Mouse (Mus musculus): Measurements from ENCODE around the gene Gde1. TPM values are rescaled to one million over a fixed set of nuclear protein-coding genes. Genes with fewer than 3 reads are reported as not detected.

Gde1 gene
- polyA plus RNA-seq, 1 experiment from 2014 or later = 64.9 TPM

DNA sequence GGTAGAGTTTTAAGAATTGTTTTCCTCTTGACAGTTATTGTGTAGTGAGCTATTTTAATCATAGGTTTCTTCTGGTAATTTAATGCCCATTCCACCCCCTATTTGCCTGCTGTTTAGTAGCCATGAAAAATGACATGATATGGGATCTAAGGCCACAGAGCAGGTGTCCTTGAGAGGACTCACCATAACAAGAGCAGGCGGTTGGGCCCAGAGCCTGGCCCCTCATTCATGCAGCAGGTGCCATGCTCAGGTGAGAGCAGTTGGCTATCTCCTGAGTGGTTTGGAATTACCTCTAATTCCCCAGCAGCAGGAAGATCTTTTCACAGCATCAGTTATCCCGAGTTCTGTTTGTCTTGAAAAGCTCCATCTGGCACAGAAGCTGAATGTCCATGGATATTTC lies 19.9 kb upstream of the Gde1 start:
- Histone ChIP-seq H3K4me3 (no peak overlapping the region), H3K27me3 (ENCODE audit: low read depth, poor library complexity, severe bottlenecking) (no peaks in the 10 kb centered on the region), H3K27ac (no peak overlapping the region), H3K36me3 (peaks cover 93% of the 10 kb centered on the region), H3K9me3 (replicated peaks) (no peaks in the 10 kb centered on the region), H3K4me1 (no peaks in the 10 kb centered on the region)
- DNase-seq (ENCODE audit: low spot score) = no peak
- WGBS = 88% methylated on average over 2 of the region's 2 CpGs

DNA sequence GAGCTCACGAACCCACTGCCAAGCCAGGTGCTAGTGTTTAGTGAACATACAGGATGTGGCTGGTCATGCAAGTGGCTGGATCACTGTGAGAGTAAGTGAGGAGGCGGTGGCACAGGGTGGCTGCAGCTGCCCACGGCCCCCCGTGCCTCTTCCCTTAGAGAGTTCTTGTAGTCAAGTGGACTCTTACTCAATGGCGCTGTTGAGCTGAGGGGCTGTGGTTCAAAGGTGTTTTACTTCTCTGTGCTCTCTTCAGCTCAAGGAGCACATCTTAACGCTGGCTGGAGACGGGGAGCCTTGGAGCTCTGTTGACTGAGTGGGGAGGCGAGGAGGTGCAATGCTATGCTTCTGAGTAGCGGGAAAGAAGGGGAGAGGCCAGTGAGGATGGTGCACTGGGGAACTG lies 18.3 kb upstream of the Gde1 start:
- WGBS = 93% methylated on average over 9 of the region's 9 CpGs
- Histone ChIP-seq H3K27ac (no peak overlapping the region), H3K4me3 (no peak overlapping the region), H3K36me3 (peaks cover 90% of the 10 kb centered on the region), H3K9me3 (replicated peaks) (no peaks in the 10 kb centered on the region), H3K4me1 (no peaks in the 10 kb centered on the region), H3K27me3 (ENCODE audit: low read depth, poor library complexity, severe bottlenecking) (no peaks in the 10 kb centered on the region)
- DNase-seq (ENCODE audit: low spot score) = no peak

DNA sequence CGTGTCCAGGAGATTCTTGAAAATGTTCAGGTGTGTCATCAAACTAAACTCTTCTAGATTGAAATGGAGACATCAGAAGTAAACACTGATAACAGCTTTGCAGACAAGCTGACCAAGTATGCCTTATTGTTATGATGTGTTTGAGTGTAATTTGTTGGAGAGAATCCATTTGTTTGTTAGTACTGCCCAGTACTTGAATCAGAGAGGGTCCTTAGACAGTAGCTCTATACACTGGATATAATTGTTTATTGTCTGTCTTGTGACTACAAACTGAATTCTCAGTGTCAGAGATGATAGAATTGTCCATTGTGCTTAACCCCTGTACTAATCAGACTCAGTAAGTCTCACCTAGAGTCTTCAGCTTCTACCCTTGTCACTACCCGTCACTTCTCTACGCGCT lies 12.5 kb upstream of the Gde1 start:
- 96% methylated on average over 4 of the region's 4 CpGs for WGBS
- Histone ChIP-seq H3K27ac (no peak overlapping the region), H3K4me1 (peaks cover 8% of the 10 kb centered on the region), H3K27me3 (ENCODE audit: low read depth, poor library complexity, severe bottlenecking) (no peaks in the 10 kb centered on the region), H3K4me3 (no peak overlapping the region), H3K36me3 (peaks cover 73% of the 10 kb centered on the region), H3K9me3 (replicated peaks) (no peaks in the 10 kb centered on the region)
- no peak for DNase-seq (ENCODE audit: low spot score)

DNA sequence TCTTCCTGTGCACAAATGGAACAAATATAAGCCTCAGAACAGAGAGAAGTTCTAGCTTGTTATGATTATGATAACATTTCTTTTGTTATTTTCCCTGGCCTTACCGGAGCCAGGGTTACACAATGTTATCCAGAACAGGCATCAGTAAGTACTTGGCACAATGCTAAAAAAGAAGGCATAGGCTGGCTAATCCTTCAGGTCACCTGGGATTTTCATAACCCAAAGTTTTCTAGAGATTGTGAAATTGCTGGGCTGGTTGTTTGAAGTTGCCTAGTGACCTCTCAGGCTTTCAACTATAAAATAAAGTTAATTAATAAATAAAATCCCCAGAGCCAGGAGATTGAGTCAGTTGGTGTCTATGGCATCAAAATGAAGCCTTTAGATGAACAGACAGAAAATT lies 9.3 kb upstream of the Gde1 start:
- Histone ChIP-seq H3K9me3 (replicated peaks) (no peaks in the 10 kb centered on the region), H3K4me1 (peaks cover 11% of the 10 kb centered on the region), H3K36me3 (peaks cover 43% of the 10 kb centered on the region), H3K4me3 (no peak overlapping the region), H3K27ac (no peak overlapping the region), H3K27me3 (ENCODE audit: low read depth, poor library complexity, severe bottlenecking) (no peaks in the 10 kb centered on the region)
- no peak for DNase-seq (ENCODE audit: low spot score)
- WGBS = 94% methylated on average over 1 of the region's 1 CpGs

DNA sequence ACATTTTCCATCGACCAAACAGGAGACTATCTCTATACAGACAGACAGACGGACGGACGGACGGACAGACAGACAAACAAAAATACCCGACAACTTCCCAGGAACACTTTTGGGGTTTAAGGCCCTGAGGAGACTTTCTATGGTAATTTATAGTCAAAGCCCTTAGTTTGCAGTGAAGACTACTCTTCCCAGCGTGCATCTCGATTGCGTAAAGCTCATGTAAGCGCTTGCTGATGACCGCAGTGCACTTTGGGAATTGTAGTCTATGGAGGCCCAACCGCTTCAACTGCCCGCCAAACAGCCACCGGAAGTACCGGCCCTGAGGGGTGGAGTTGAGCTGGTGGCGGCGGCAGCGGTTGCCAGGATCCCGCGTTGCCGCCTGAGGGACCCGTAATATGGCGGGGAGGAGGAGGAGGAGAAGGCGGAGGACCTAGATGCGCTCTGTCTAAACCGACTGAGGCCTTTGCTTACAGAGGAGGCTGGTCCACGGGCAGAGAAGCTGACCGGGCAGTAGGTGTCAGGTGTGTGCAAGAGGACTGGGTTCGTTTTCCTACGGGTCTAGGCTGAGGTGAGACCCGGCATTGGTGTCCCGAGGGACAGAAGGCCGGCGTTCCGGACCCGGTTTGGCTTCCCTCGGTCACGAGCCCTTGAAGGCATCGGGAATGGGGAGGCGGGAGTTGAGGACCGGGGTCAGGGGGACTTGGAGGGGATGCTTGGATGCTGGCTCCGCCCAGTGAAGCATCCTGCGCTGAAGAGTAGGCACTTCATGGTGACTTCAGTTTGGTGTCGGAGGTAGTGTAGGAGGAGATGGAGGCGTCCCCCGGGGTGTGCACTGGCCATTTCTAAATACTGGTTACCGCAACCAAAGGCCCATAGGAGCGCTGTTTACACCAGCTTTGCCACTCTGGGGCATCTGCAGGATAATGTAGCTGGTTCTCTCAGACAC lies 6.9 kb upstream of the Gde1 start, which contains the start of gene Ccp110:
Ccp110 (plus strand) TSS at position 325 of the 946 bp plus-strand sequence.
- under 1% methylated on average over 48 of the region's 48 CpGs for WGBS
- peak; percentile 92 for DNase-seq (ENCODE audit: low spot score)
- H3K9me3 ChIP-seq (replicated peaks) = no peaks in the 10 kb centered on the region
- peak within 1 kb of the TSS; percentile 83 for H3K27ac ChIP-seq
- no peaks in the 10 kb centered on the region for H3K27me3 ChIP-seq (ENCODE audit: low read depth, poor library complexity, severe bottlenecking)
- H3K36me3 ChIP-seq = peaks cover 25% of the 10 kb centered on the region
- H3K4me1 ChIP-seq = peaks cover 11% of the 10 kb centered on the region
- peak within 1 kb of the TSS; percentile 91 for H3K4me3 ChIP-seq

DNA sequence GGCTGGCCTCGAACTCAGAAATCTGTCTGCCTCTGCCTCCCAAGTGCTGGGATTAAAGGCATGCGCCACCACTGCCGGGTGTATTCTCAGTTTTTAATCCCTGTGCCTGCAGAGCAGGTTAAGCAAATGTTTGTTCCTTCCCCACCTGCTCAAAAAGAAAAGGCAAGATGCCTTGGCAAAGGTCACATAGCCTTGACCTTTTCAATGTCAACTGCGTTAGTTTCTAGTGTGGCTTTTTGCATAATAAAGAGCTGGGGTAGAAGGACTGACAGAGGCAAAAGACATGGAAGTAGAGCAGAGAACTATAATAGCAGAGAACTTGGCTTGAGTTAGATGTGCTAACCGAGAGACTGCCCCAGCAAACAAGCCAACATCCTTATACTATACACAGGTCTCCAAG lies 5.2 kb upstream of the Gde1 start:
- H3K27ac ChIP-seq = no peak overlapping the region
- 69% methylated on average over 5 of the region's 5 CpGs for WGBS

DNA sequence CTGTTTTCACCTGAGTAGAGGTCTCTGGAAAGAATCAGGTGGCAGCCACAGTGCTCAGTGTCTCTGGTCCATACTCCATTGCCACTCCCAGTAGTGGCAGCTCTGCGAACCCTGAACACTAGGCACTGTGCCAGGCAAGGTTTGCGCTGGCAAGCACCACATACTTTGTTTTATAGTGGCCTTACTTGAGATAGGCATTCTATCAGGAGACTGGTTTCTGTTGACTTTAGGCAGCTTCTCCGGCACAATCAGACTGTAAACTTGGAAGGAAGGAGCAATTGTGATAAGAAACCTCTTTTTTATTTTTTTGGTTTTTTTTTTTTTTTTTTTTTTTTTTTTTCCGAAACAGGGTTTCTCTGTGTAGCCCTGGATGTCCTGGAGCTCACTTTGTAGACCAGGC lies 2.4 kb upstream of the Gde1 start:
- H3K27me3 ChIP-seq (ENCODE audit: low read depth, poor library complexity, severe bottlenecking) = no peaks in the 10 kb centered on the region
- no peaks in the 10 kb centered on the region for H3K9me3 ChIP-seq (replicated peaks)
- WGBS = 82% methylated on average over 4 of the region's 4 CpGs
- no peak overlapping the region for H3K4me3 ChIP-seq
- no peak for DNase-seq (ENCODE audit: low spot score)
- H3K36me3 ChIP-seq = no peaks in the 10 kb centered on the region
- H3K27ac ChIP-seq = no peak overlapping the region
- peaks cover 27% of the 10 kb centered on the region for H3K4me1 ChIP-seq

More for the DNA sequence above, 5.2 kb upstream of the Gde1 start:
- no peaks in the 10 kb centered on the region for H3K27me3 ChIP-seq (ENCODE audit: low read depth, poor library complexity, severe bottlenecking)
- H3K36me3 ChIP-seq = peaks cover 14% of the 10 kb centered on the region
- peaks cover 16% of the 10 kb centered on the region for H3K4me1 ChIP-seq
- no peak for DNase-seq (ENCODE audit: low spot score)
- H3K9me3 ChIP-seq (replicated peaks) = no peaks in the 10 kb centered on the region
- no peak overlapping the region for H3K4me3 ChIP-seq

DNA sequence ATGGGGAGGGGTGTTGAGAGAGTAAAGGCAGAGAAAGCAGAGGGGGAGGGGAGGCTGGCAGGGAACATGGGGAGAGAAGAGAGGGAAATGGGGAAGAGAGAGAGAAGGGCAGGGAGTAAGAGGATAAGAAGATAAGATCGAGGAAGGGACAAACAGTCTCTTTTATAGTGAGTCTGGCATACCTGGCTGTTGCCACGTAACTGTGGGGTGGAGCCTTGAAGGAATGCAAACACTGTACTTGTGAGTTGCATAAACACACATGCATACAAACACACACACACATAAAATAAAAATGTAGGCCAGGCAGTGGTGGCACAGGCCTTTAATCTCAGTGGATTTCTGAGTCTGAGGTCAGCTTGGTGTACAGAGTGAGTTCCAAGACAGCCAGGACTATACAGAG lies 1.6 kb upstream of the Gde1 start:
- H3K36me3 ChIP-seq = no peaks in the 10 kb centered on the region
- peaks cover 25% of the 10 kb centered on the region for H3K4me1 ChIP-seq
- no peaks in the 10 kb centered on the region for H3K9me3 ChIP-seq (replicated peaks)
- H3K4me3 ChIP-seq = no peak overlapping the region
- H3K27me3 ChIP-seq (ENCODE audit: low read depth, poor library complexity, severe bottlenecking) = no peaks in the 10 kb centered on the region
- H3K27ac ChIP-seq = no peak overlapping the region
- DNase-seq (ENCODE audit: low spot score) = no peak
- 84% methylated on average over 2 of the region's 2 CpGs for WGBS

DNA sequence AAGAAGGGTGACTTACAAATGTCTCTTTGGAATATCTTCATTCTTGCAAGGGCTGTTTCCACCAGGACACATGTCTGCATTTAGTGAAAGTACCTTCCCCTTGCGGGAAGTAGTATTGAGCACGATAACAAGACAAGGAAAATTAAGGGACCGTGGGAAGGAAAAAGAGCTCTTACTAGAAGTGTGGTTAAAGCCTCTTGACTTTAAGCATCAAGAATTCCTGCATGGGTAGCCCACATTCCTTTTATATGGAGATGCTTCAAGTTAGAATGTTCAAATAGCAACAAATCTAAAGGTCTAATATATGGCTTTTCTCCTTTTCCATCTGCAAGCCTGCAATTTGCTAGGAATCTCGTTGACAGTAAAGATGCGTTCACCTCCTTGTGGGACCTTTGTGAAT lies 910 bp upstream of the Gde1 start:
- Histone ChIP-seq H3K4me3 (no peak overlapping the region), H3K27ac (no peak overlapping the region; the same call in 1 of the 2 replicates), H3K36me3 (no peaks in the 10 kb centered on the region; the same call in 1 of the 2 replicates), H3K4me1 (peaks cover 25% of the 10 kb centered on the region), H3K27me3 (ENCODE audit: low read depth, poor library complexity, severe bottlenecking) (no peaks in the 10 kb centered on the region), H3K9me3 (replicated peaks) (no peaks in the 10 kb centered on the region)
- 95% methylated on average over 5 of the region's 5 CpGs for WGBS
- DNase-seq (ENCODE audit: low spot score) = no peak

DNA sequence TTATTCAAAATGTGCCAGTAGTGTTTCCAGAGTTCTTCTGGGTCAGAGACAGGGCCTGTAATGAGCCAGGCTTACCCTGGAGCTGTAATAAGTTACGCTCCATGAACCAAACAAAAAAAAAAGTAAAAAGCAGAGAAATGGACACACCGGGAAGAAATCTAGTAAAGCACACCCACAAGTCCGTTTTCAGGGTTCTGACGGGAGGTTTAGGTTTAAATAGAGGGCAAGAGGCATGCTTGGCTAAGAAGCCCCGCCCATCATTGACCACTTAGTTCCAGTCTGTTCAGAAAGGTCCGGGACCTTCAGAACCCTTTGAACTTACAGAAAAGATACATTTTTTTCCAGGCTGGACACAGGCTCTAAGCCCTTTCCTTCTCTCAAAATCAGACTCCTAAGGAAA lies 473 bp upstream of the Gde1 start:
- Histone ChIP-seq H3K27ac (peak overlapping the region; percentile 92), H3K4me3 (peak overlapping the region; percentile 84), H3K9me3 (replicated peaks) (no peaks in the 10 kb centered on the region), H3K27me3 (ENCODE audit: low read depth, poor library complexity, severe bottlenecking) (no peaks in the 10 kb centered on the region), H3K36me3 (no peaks in the 10 kb centered on the region; the same call in 1 of the 2 replicates), H3K4me1 (peaks cover 25% of the 10 kb centered on the region)
- DNase-seq (ENCODE audit: low spot score) = no peak
- WGBS = 52% methylated on average over 6 of the region's 6 CpGs

DNA sequence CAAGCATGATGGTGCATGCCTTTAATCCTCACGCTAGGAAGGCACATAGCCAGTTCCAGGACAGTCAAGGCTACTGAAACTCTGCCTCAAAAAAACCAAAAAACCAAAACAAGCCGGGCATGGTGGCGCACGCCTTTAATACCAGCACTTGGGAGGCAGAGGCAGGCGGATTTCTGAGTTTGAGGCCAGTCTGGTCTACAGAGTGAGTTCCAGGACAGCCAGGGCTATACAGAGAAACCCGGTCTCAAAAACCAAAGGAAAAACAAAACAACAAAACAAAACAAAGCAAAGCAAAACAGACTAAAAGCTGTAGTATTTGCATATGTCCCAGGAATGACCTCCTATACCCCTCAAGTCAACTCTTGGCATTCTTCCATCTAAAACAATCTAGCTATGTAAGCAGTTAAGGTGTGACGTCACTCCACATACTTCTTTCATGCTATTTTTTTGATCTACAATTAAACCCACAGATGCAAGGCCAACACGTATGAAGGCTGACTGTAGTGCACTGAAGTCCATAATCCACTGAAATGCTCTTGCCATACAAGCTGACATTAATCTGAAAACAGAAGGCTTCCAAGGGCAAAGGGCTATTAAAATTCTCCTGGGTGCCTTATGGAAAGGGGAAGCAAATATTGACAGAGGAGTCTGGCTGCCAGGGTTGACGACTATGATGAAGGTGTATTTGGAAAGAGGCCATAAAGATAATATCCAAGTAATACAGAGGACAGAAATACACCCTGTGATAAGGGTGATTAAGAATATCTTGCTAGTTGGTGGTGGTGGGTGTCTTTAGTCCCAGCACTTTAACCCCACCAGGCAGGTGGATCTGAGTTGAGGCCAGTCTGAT lies 1.4 kb downstream of the Gde1 start:
- no peak for DNase-seq (ENCODE audit: low spot score)
- Histone ChIP-seq H3K4me1 (peaks cover 25% of the 10 kb centered on the region), H3K4me3 (peak overlapping the region; percentile 84), H3K27ac (no peak overlapping the region), H3K36me3 (no peaks in the 10 kb centered on the region; the same call in 1 of the 2 replicates), H3K9me3 (replicated peaks) (no peaks in the 10 kb centered on the region), H3K27me3 (ENCODE audit: low read depth, poor library complexity, severe bottlenecking) (no peaks in the 10 kb centered on the region)
- 92% methylated on average over 9 of the region's 9 CpGs for WGBS

DNA sequence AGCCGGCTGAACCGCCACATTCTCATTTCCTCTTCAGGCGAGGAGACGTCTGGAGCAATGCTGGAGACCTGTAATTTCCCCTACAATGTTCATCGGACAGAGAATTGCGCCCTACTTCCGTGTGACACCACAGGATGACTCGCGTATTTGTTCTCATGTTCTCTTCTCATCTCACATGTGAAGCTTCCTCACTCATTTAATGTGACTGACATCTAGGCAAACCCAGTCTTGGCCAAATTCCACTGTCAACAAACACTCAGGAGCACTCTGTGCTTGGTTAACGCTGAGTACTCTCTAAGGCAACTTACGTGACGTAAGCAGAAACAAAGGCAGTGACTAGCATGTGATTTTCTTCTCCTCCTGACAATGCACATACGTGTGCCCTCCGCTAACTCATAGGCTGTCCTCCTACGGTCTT lies 2.4 kb downstream of the Gde1 start:
- H3K4me3 ChIP-seq = no peak overlapping the region
- peaks cover 25% of the 10 kb centered on the region for H3K4me1 ChIP-seq
- H3K27ac ChIP-seq = no peak overlapping the region
- 94% methylated on average over 15 of the region's 15 CpGs for WGBS
- H3K9me3 ChIP-seq (replicated peaks) = no peaks in the 10 kb centered on the region
- no peaks in the 10 kb centered on the region for H3K27me3 ChIP-seq (ENCODE audit: low read depth, poor library complexity, severe bottlenecking)
- DNase-seq (ENCODE audit: low spot score) = no peak
- H3K36me3 ChIP-seq = peaks cover 7% of the 10 kb centered on the region

DNA sequence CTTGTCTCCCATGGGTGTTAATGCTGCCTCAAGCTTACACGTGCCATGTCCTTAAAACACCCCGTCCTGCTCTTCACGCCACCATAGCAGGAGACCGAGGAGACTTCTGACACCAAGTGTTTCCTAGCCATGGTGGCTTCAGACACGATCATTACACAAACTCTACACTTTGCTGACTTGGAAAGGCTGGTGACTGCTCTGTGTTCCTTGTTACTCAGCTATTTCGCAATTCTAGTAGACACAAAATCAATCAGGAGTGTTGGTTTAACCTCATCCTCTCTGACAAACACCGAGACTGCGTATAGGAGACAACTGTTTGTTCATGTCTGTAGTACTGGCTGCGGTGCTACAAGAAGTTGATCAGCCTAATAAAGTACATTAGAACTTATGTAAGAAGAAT lies 6.7 kb downstream of the Gde1 start:
- Histone ChIP-seq H3K9me3 (replicated peaks) (no peaks in the 10 kb centered on the region), H3K4me1 (peaks cover 5% of the 10 kb centered on the region; the same call in 1 of the 2 replicates), H3K27ac (no peak overlapping the region), H3K27me3 (ENCODE audit: low read depth, poor library complexity, severe bottlenecking) (no peaks in the 10 kb centered on the region), H3K4me3 (no peak overlapping the region), H3K36me3 (peaks cover 47% of the 10 kb centered on the region)
- WGBS = 94% methylated on average over 9 of the region's 9 CpGs
- DNase-seq (ENCODE audit: low spot score) = no peak

Measured in limb, embryonic 10.5 days (tissue).